Mouse (Mus musculus): ENCODE results near the gene Parp11.

DNA sequence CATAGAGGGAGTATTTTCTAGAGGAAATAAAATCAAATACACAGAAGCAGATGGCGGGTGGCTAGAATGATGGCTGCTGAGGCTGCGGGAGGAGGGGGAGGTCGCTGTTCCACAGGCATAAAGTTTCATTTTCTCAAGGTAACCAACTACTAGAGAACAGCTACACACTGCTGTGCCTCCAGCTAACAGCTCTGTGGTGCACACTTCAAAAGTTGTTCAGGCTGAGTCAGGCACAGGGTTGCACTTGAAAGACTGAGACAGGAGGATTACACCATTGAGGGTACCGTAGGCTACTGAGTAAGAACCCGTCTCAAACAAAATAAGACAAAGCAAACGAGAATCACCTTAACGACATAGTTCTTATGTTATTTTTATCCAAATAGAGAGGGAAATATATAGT is 90.4 kb downstream of the Parp11 start:
- TF ChIP-seq POLR2A (IDR thresholded peaks at IDR 0.05; ENCODE audit: insufficient read depth, low read length) = no peak
- TF ChIP-seq CTCF (IDR thresholded peaks at IDR 0.05; ENCODE audit: low read depth, low read length) = no peak

All from ES-Bruce4 (cell line).